Mouse (Mus musculus): ENCODE data around the gene Vti1a. TPM values are rescaled to one million over a fixed set of nuclear protein-coding genes. Genes with fewer than 3 reads are reported as not detected.

The Vti1a gene
- total RNA-seq, 1 experiment = 14.9 TPM

DNA sequence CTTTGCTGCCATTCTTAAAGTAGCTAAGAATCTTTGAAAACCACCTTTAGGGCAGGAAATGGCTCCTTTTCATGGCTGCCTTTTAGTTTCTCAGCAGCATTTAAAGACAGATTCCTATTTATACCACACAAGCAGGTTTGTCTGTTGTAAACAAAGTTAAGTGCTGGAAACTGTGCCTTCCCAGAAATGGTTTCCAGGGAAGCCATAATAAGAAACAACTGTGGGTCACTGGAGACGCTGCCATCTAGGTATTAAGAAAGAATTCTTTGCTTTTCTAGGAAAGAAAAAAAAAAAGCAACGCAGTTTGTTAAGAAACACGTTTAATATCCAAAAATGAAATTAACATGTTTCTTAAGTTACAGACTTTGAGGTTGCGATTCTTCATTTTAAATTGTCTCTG, 192.1 kb downstream of the Vti1a start:
- no peak for DNase-seq (ENCODE audit: low read depth, low spot score)
- no peak overlapping the region for H3K27ac ChIP-seq (ENCODE audit: insufficient read depth, low read depth, low read length, poor library complexity, severe bottlenecking)
- TF ChIP-seq ZC3H11A (IDR thresholded peaks at IDR 0.05; ENCODE audit: borderline replicate concordance, low read depth, low read length) = no peak
- no peak for TF ChIP-seq MAFK (IDR thresholded peaks at IDR 0.05; ENCODE audit: insufficient read depth, low read depth, low read length)
- no peak for TF ChIP-seq CHD2 (IDR thresholded peaks at IDR 0.05; ENCODE audit: low read depth, low read length)
- TF ChIP-seq HCFC1 (IDR thresholded peaks at IDR 0.05; ENCODE audit: borderline replicate concordance, insufficient read depth, low read length) = no peak
- no peak for TF ChIP-seq ZNF384 (IDR thresholded peaks at IDR 0.05; ENCODE audit: low read depth, low read length)
- in situ Hi-C loops (cut with MboI; ENCODE audit: low sequenced_read_pairs in 2 of 2, unreplicated experiment in 2 of 2) = no loop called here
- no peaks in the 10 kb centered on the region for H3K9me3 ChIP-seq (ENCODE audit: control insufficient read depth, insufficient read depth, low read depth, low read length)
- no peak overlapping the region for H3K4me3 ChIP-seq (ENCODE audit: insufficient read depth in 1 of 2, low read depth in 1 of 2, low read length in 2 of 2, poor library complexity in 1 of 2, severe bottlenecking in 1 of 2)
- no peak overlapping the region for H3K9ac ChIP-seq (ENCODE audit: insufficient read depth, low read depth, low read length, poor library complexity, severe bottlenecking)
- H3K36me3 ChIP-seq (ENCODE audit: control insufficient read depth, insufficient read depth, low read length, poor library complexity, severe bottlenecking) = no peaks in the 10 kb centered on the region; the same call in 1 of the 2 replicates
- peaks cover 3 to 15% of the 10 kb centered on the region in 2 experiments; a peak in 2 of 4 replicates for H3K4me1 ChIP-seq (ENCODE audit: control insufficient read depth in 2 of 2, insufficient read depth in 2 of 2, low read length in 2 of 2, poor library complexity in 1 of 2)

DNA sequence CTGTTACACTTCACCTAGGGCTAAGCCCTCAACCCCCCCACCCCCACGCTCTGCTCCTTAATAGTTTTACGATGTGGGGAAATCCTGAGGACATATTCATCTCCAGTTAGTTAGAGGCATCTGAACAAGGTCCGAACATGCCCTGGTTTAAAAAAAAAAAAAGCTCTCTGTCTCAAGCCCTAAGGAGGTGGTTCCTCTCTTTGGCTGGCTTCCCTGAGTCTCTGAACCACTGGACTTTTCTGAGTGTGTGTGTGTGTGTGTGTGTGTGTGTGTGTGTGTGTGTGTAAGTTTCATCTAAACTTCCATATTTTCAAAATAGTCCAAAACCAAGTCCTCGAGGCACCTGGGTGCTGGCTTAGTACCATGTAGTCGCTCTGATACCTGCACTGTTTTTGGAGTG, 192.9 kb downstream of the Vti1a start:
- Histone ChIP-seq H3K27ac (ENCODE audit: insufficient read depth, low read depth, low read length, poor library complexity, severe bottlenecking) (no peak overlapping the region), H3K4me1 (ENCODE audit: control insufficient read depth in 2 of 2, insufficient read depth in 2 of 2, low read length in 2 of 2, poor library complexity in 1 of 2) (peaks cover 3 to 14% of the 10 kb centered on the region in 2 experiments; a peak in 2 of 4 replicates), H3K9me3 (ENCODE audit: control insufficient read depth, insufficient read depth, low read depth, low read length) (no peaks in the 10 kb centered on the region), H3K9ac (ENCODE audit: insufficient read depth, low read depth, low read length, poor library complexity, severe bottlenecking) (no peak overlapping the region), H3K36me3 (ENCODE audit: control insufficient read depth, insufficient read depth, low read length, poor library complexity, severe bottlenecking) (no peaks in the 10 kb centered on the region; the same call in 1 of the 2 replicates), H3K4me3 (ENCODE audit: insufficient read depth in 1 of 2, low read depth in 1 of 2, low read length in 2 of 2, poor library complexity in 1 of 2, severe bottlenecking in 1 of 2) (no peak overlapping the region)
- in situ Hi-C loops (cut with MboI; ENCODE audit: low sequenced_read_pairs in 2 of 2, unreplicated experiment in 2 of 2) = no loop called here
- no peak for DNase-seq (ENCODE audit: low read depth, low spot score)
- TF ChIP-seq ZNF384 (IDR thresholded peaks at IDR 0.05; ENCODE audit: low read depth, low read length) (no peak), MAFK (IDR thresholded peaks at IDR 0.05; ENCODE audit: insufficient read depth, low read depth, low read length) (no peak), ZC3H11A (IDR thresholded peaks at IDR 0.05; ENCODE audit: borderline replicate concordance, low read depth, low read length) (no peak), HCFC1 (IDR thresholded peaks at IDR 0.05; ENCODE audit: borderline replicate concordance, insufficient read depth, low read length) (no peak), CHD2 (IDR thresholded peaks at IDR 0.05; ENCODE audit: low read depth, low read length) (no peak)

DNA sequence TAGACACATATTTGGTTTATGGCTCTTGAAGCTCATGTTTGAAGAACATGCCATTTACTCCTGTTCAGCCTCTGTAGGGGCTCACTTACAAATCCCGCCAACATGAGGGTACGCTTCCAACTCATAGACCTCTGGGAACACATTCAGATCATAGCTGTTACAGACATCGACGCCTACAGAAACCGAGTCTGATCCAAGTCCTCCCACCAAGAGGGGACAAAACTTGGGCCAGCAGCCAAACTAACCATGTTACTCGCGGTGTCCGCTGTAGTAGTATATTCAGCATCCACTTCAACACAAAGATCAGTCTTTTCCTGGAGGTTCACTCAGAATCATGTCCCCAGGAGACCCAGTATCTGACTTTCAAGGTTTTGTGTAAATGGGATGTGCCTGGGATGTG, 193.5 kb downstream of the Vti1a start:
- Histone ChIP-seq H3K36me3 (ENCODE audit: control insufficient read depth, insufficient read depth, low read length, poor library complexity, severe bottlenecking) (no peaks in the 10 kb centered on the region; the same call in 1 of the 2 replicates), H3K4me3 (ENCODE audit: insufficient read depth in 1 of 2, low read depth in 1 of 2, low read length in 2 of 2, poor library complexity in 1 of 2, severe bottlenecking in 1 of 2) (no peak overlapping the region), H3K27ac (ENCODE audit: insufficient read depth, low read depth, low read length, poor library complexity, severe bottlenecking) (no peak overlapping the region), H3K4me1 (ENCODE audit: control insufficient read depth in 2 of 2, insufficient read depth in 2 of 2, low read length in 2 of 2, poor library complexity in 1 of 2) (peaks cover 3 to 14% of the 10 kb centered on the region in 2 experiments; a peak in 2 of 4 replicates), H3K9me3 (ENCODE audit: control insufficient read depth, insufficient read depth, low read depth, low read length) (no peaks in the 10 kb centered on the region), H3K9ac (ENCODE audit: insufficient read depth, low read depth, low read length, poor library complexity, severe bottlenecking) (no peak overlapping the region)
- in situ Hi-C loops (cut with MboI; ENCODE audit: low sequenced_read_pairs in 2 of 2, unreplicated experiment in 2 of 2) = no loop called here
- TF ChIP-seq ZNF384 (IDR thresholded peaks at IDR 0.05; ENCODE audit: low read depth, low read length) (no peak), ZC3H11A (IDR thresholded peaks at IDR 0.05; ENCODE audit: borderline replicate concordance, low read depth, low read length) (no peak), MAFK (IDR thresholded peaks at IDR 0.05; ENCODE audit: insufficient read depth, low read depth, low read length) (no peak), CHD2 (IDR thresholded peaks at IDR 0.05; ENCODE audit: low read depth, low read length) (no peak), HCFC1 (IDR thresholded peaks at IDR 0.05; ENCODE audit: borderline replicate concordance, insufficient read depth, low read length) (no peak)
- DNase-seq (ENCODE audit: low read depth, low spot score) = no peak

DNA sequence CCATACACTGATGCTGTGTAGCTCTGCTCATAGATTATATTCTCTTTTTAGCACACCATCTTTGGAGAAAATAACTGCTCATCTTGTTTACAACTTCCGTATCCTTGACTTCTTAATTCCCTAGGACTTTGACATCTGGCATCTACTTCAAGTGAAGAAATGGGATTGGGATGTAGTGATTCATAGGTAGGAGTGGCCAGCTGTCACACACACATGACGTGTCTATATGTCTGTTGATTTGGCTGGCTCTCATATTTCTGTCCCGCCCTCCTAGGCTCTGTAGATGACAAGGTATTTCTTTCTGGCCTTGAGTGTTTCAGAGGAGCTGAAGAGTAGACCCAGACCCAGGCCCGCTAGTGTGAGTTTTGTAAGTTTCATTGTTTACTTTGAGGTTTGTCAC, 197.8 kb downstream of the Vti1a start:
- no peak for DNase-seq (ENCODE audit: low read depth, low spot score)
- Histone ChIP-seq H3K27ac (ENCODE audit: insufficient read depth, low read depth, low read length, poor library complexity, severe bottlenecking) (no peak overlapping the region), H3K9me3 (ENCODE audit: control insufficient read depth, insufficient read depth, low read depth, low read length) (no peaks in the 10 kb centered on the region), H3K36me3 (ENCODE audit: control insufficient read depth, insufficient read depth, low read length, poor library complexity, severe bottlenecking) (no peaks in the 10 kb centered on the region; the same call in 1 of the 2 replicates), H3K4me3 (ENCODE audit: insufficient read depth in 1 of 2, low read depth in 1 of 2, low read length in 2 of 2, poor library complexity in 1 of 2, severe bottlenecking in 1 of 2) (no peak overlapping the region), H3K9ac (ENCODE audit: insufficient read depth, low read depth, low read length, poor library complexity, severe bottlenecking) (no peak overlapping the region), H3K4me1 (ENCODE audit: control insufficient read depth in 2 of 2, insufficient read depth in 2 of 2, low read length in 2 of 2, poor library complexity in 1 of 2) (no peaks in the 10 kb centered on the region)
- TF ChIP-seq HCFC1 (IDR thresholded peaks at IDR 0.05; ENCODE audit: borderline replicate concordance, insufficient read depth, low read length) = no peak
- no peak for TF ChIP-seq ZNF384 (IDR thresholded peaks at IDR 0.05; ENCODE audit: low read depth, low read length)
- TF ChIP-seq MAFK (IDR thresholded peaks at IDR 0.05; ENCODE audit: insufficient read depth, low read depth, low read length) = no peak
- no peak for TF ChIP-seq ZC3H11A (IDR thresholded peaks at IDR 0.05; ENCODE audit: borderline replicate concordance, low read depth, low read length)
- TF ChIP-seq CHD2 (IDR thresholded peaks at IDR 0.05; ENCODE audit: low read depth, low read length) = no peak
- in situ Hi-C loops (cut with MboI; ENCODE audit: low sequenced_read_pairs in 2 of 2, unreplicated experiment in 2 of 2) = no loop called here

All from ES-E14 (cell line).